Mouse (Mus musculus): ENCODE results near the gene Tex264.

DNA sequence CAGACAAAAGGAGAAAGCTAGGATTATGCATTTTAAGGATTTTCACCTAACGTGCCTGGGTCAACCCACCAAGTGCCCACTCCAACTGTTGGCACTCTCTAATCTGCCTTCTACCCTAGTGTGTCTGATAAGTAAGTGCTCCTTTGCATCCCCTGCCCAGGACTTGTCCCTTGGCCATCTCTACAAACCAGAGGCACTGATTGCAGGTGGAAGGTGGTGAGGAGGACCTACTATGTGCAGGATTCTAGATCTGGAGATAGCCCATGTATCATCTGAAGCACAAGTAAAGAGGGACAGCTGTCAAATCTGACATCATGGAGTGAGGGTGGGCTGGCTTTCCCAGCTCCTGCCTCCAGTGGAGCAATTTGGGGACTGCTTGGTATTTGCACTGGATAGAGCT, 25.8 kb downstream of the Tex264 start:
- TF ChIP-seq CTCF (IDR thresholded peaks at IDR 0.05; ENCODE audit: control insufficient read depth, insufficient read depth, insufficient replicate concordance, low read depth, low read length) (no peak), POLR2A (IDR thresholded peaks at IDR 0.05; ENCODE audit: control insufficient read depth, low read depth, low read length) (no peak)
